Mouse (Mus musculus): Measurements from ENCODE around the gene Actr2. TPM values are rescaled to one million over a fixed set of nuclear protein-coding genes. Genes with fewer than 3 reads are reported as not detected.
A peak's percentile ranks its signal among the peaks of the same experiment; 100 is the strongest.
"Not testable (repeated sequence)": the region's sequence is repeated elsewhere in the genome, so short reads cannot be mapped to it uniquely, and the experiment has no call there.

Gene Actr2
- polyA plus RNA-seq, 1 experiment from 2014 or later: 115 TPM

DNA sequence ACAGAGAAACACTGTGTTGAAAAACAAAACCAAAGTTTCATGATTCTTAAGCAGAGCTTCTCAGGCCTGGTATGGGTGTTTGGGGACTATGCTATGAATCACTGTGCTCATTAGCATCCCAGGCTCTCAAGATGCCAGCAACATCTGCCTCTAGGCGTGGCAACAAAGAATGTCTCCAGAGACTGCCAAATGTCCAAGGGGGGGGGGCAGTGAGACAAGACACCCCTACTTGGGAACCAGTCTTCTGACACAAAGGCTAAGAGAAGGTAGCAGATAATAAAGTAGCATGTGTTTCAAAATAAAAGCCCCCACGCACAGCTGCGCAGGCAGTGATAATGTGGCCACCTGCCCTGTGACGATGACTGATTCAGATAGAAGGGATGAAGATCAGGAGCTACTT lies 69.5 kb downstream of the Actr2 start:
- no peaks in the 10 kb centered on the region for H3K36me3 ChIP-seq

DNA sequence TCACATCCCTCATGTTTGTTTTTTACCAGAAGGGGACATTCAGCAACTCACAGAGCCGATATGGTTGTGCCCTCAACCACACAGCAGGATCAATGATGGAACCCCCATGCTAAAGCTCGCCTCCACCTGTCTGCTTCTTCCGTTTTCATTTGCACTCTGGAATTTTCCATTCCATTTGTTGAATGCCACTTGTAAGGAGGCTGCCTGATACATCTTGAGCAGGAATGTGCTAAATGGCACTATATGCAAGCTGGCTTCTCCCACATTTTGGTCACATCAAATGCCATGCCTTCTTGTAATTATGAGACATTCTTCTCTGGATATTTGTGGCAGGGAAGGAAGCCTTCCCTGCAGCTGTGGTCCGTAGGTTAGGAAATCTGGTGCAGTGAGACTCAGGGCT lies 70.6 kb downstream of the Actr2 start:
- peaks cover 29% of the 10 kb centered on the region for H3K4me1 ChIP-seq
- peak overlapping the region; percentile 48 for H3K27ac ChIP-seq (replicated peaks)
- H3K9ac ChIP-seq: no peak overlapping the region
- no peaks in the 10 kb centered on the region for H3K9me3 ChIP-seq (replicated peaks)
- no peaks in the 10 kb centered on the region for H3K27me3 ChIP-seq
- H3K36me3 ChIP-seq: no peaks in the 10 kb centered on the region
- H3K4me3 ChIP-seq (replicated peaks): no peak overlapping the region
- 31% methylated on average over 4 of the region's 4 CpGs for WGBS
- H3K4me2 ChIP-seq (replicated peaks): no peak overlapping the region
- ATAC-seq (ENCODE audit: insufficient number of reproducible peaks, low FRiP score, low TSS enrichment, low read depth): no peak

More for the DNA sequence above, 69.5 kb downstream of the Actr2 start:
- Histone ChIP-seq H3K4me3 (replicated peaks) (no peak overlapping the region), H3K27me3 (no peaks in the 10 kb centered on the region), H3K9me3 (replicated peaks) (no peaks in the 10 kb centered on the region), H3K27ac (replicated peaks) (no peak overlapping the region; the same call in 1 of the 2 replicates), H3K4me2 (replicated peaks) (no peak overlapping the region), H3K4me1 (peaks cover 29% of the 10 kb centered on the region), H3K9ac (no peak overlapping the region)
- WGBS: 71% methylated on average over 4 of the region's 4 CpGs
- no peak for ATAC-seq (ENCODE audit: insufficient number of reproducible peaks, low FRiP score, low TSS enrichment, low read depth)

DNA sequence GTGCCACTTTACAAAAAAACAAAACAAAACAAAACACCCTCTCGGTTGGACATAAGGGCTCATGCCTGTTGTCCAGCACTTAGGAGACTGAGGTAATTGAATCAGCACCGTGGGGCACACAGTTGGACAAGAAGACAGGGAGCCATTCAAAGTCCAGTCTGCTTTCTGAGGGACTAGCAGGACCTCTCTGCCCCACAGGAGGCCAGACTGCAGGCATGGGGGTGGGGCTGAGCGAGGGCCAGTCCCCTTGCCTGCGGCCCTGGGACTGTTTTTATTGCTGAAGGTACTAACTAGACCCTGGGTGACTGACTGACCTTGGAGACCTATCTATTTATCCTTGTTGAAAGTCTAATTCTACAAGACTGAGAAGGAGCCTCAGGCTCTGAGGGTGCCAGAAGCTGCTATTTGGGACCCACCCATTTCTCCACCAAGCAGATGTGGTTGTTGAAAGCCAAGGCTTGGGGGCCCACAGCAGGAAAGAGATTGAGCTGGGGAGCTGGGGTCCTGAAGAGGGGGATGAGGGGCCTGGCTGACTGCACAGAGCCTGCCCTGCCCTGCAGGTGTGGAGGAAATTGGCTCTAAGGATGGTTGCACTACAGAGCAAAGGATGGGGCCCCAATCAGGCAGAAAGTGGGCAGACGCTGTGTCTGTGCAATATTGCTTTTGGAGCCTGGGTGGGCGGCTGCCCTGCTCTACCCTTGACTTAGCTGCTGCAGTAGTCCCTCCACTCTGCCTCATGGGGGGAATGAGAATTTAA lies 71.4 kb downstream of the Actr2 start:
- 21% methylated on average over 6 of the region's 6 CpGs for WGBS
- Histone ChIP-seq H3K9ac (no peak overlapping the region), H3K36me3 (no peaks in the 10 kb centered on the region), H3K4me2 (replicated peaks) (no peak overlapping the region), H3K27ac (replicated peaks) (peak overlapping the region; percentile 48), H3K9me3 (replicated peaks) (no peaks in the 10 kb centered on the region), H3K27me3 (no peaks in the 10 kb centered on the region), H3K4me3 (replicated peaks) (no peak overlapping the region), H3K4me1 (peaks cover 29% of the 10 kb centered on the region)
- no peak for ATAC-seq (ENCODE audit: insufficient number of reproducible peaks, low FRiP score, low TSS enrichment, low read depth)

DNA sequence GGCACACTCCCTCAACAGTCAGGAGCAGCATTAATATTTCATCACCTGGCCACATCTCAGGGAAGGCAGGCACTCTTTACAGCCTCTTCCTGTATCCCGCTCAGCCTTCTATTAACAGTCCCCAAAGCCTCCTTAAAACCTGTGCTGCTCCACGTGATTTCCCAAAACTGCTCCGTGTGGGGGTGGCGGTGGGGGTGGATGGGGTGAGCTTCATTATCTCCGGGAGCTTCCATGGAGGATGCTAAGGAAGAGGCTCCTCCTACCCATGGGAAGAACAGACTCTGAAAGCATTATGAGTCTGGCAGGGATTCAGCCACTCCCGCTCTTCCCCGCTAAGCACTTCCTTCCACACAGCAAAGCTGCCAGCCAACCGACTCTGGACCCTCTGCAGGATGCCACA lies 74.0 kb downstream of the Actr2 start:
- Histone ChIP-seq H3K36me3 (no peaks in the 10 kb centered on the region), H3K9ac (no peak overlapping the region), H3K27ac (replicated peaks) (no peak overlapping the region), H3K4me1 (peaks cover 33% of the 10 kb centered on the region), H3K9me3 (replicated peaks) (no peaks in the 10 kb centered on the region), H3K4me2 (replicated peaks) (no peak overlapping the region; the same call in 1 of the 2 replicates), H3K4me3 (replicated peaks) (no peak overlapping the region), H3K27me3 (no peaks in the 10 kb centered on the region)
- 0 out of 2 replicates have a peak, but pooled peaks have one; percentile 27 for ATAC-seq (ENCODE audit: insufficient number of reproducible peaks, low FRiP score, low TSS enrichment, low read depth)
- 17% methylated on average over 8 of the region's 8 CpGs for WGBS

DNA sequence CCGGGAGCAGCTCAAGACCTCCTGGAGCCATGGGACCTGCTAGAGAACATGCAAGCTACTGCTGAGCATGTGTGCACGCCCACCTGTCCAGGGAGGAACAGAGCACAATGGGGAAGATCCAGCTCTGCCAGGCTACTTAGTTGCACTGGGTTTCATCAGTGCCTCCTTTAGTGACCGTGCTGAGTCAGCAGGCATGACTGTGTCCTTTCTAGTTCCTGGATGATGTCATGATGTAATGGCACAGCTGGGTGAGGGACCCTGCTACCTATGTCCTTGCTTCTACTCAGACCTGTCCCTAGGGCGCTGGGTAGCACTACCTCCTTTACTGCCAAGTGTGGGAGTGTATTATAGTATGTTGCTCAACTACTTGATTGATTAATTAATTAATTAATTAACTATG lies 75.0 kb downstream of the Actr2 start:
- Histone ChIP-seq H3K9ac (no peak overlapping the region), H3K4me3 (replicated peaks) (no peak overlapping the region), H3K36me3 (no peaks in the 10 kb centered on the region), H3K9me3 (replicated peaks) (no peaks in the 10 kb centered on the region), H3K4me1 (peaks cover 25% of the 10 kb centered on the region), H3K4me2 (replicated peaks) (no peak overlapping the region), H3K27me3 (no peaks in the 10 kb centered on the region), H3K27ac (replicated peaks) (no peak overlapping the region)
- ATAC-seq (ENCODE audit: insufficient number of reproducible peaks, low FRiP score, low TSS enrichment, low read depth): no peak
- 86% methylated on average over 4 of the region's 4 CpGs for WGBS

DNA sequence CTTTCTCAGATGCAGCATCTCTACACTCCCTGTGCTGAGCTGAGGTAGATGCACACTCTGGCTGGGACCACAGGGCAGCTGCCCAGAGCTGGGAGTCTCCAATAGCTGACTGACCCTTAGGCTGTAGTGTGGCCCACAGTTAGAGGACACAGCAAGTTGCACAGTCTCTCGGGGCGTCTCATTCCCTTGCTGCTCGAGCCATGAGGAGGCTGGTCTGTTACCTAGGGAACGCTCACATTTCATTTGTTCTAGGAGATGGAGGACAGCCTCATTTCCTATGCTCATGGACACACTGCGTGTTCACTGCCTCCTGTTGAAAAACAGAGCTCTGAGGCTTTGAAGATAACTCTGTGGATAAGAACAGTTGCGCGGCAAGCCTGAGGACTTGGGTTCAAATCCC lies 76.7 kb downstream of the Actr2 start:
- 82% methylated on average over 7 of the region's 7 CpGs for WGBS
- Histone ChIP-seq H3K36me3 (no peaks in the 10 kb centered on the region), H3K4me2 (replicated peaks) (no peak overlapping the region), H3K9ac (no peak overlapping the region), H3K4me3 (replicated peaks) (no peak overlapping the region), H3K4me1 (peaks cover 11% of the 10 kb centered on the region), H3K27me3 (no peaks in the 10 kb centered on the region), H3K9me3 (replicated peaks) (no peaks in the 10 kb centered on the region; the same call in 1 of the 2 replicates), H3K27ac (replicated peaks) (no peak overlapping the region)
- no peak for ATAC-seq (ENCODE audit: insufficient number of reproducible peaks, low FRiP score, low TSS enrichment, low read depth)

DNA sequence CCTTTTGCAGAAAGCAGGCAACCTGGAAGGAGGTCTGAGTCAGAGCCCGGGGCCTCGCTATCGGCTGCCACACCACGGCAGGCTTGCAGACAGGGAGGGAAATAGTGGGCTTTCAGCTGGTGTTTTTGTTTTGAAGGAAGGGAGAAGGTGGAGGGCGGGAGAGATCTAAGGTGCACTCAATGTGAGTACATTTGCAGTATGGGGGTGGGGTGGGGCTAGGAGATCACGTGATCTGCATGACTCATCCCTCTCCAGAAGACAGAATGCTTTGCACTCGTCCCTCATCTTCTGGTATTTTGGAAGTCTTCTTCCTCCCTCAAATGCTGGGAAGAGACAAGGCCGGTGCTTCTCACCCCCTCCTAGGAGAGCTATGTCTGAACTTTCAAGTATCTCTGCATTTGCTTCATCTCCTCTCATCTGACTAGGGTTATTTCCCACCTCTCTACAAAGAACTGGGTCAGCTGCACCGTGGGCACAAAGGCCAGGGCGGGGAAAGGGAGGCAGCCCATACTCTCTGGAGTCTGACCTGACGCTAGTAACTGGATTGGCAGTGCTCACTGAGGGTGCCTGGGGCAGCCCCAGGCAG lies 77.3 kb downstream of the Actr2 start:
- Histone ChIP-seq H3K27ac (replicated peaks) (no peak overlapping the region), H3K9me3 (replicated peaks) (no peaks in the 10 kb centered on the region; the same call in 1 of the 2 replicates), H3K4me3 (replicated peaks) (no peak overlapping the region), H3K9ac (no peak overlapping the region), H3K36me3 (no peaks in the 10 kb centered on the region), H3K27me3 (no peaks in the 10 kb centered on the region), H3K4me2 (replicated peaks) (no peak overlapping the region), H3K4me1 (peaks cover 11% of the 10 kb centered on the region; the same call in 1 of the 2 replicates)
- ATAC-seq (ENCODE audit: insufficient number of reproducible peaks, low FRiP score, low TSS enrichment, low read depth): no peak
- WGBS: 51% methylated on average over 11 of the region's 11 CpGs

DNA sequence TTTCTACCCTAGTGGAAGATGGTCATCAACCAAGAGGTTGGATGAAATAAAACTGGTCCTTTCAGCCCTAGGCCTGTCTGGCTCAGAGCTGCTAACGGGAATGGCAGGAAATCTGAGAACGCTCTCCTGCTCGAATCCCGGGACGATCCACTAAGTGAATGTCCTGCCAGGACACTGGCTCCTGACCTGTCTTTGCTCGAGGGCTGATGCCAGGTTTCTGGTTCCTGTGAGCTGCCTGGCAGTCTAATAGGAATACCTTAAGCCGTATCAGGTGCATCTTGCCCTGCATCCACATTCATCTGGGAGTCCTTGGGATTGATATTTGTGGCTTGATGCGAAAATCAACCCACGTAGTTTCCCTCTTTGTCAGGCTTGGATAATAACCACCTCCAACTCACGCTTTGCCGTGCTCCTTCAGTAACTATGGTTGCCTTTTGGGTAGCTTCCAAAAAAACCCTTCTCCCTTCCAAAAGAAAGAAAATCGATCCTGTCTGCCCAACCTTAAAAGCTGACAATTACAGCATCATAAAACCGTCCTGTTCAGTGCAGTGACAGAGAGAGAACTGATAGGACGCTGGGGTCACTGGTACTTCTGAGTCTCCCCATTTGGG lies 78.3 kb downstream of the Actr2 start:
- Histone ChIP-seq H3K27me3 (no peaks in the 10 kb centered on the region), H3K4me1 (peaks cover 11% of the 10 kb centered on the region; the same call in 1 of the 2 replicates), H3K27ac (replicated peaks) (no peak overlapping the region), H3K9me3 (replicated peaks) (no peaks in the 10 kb centered on the region; the same call in 1 of the 2 replicates), H3K36me3 (no peaks in the 10 kb centered on the region), H3K4me2 (replicated peaks) (no peak overlapping the region), H3K9ac (no peak overlapping the region), H3K4me3 (replicated peaks) (no peak overlapping the region)
- 49% methylated on average over 14 of the region's 14 CpGs for WGBS
- ATAC-seq (ENCODE audit: insufficient number of reproducible peaks, low FRiP score, low TSS enrichment, low read depth): no peak

DNA sequence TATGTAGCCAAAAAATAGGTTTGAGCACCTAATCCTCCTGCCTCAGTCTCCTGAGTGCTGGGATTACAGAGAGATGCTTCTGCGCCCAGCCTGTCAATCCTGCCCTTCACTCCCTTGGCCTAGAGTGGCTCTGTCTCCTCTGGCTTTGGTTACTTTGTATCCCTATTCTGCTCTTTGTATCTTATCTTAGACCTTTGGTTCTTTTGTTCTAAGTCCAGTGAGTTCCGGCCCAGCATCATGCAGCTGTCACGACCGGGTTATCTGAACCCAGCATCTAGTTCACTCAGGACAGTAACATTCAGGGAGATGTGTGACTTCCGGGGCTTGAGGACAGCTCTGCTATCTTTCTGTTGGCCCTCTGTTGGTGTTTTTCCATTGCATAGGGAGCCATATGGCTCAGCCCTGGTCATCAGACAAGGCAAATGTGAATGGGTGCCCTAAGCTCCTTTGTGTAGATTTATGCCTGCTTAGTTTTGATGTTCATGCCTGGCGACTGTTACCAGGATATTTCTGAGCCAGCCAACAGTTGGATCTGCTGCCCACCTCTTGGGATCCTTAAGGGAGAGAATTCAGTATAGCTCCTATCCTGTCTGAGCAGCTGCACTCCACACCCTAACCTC lies 79.1 kb downstream of the Actr2 start:
- Histone ChIP-seq H3K4me3 (replicated peaks) (no peak overlapping the region), H3K27ac (replicated peaks) (no peak overlapping the region), H3K9me3 (replicated peaks) (no peaks in the 10 kb centered on the region; the same call in 1 of the 2 replicates), H3K4me1 (peaks cover 6% of the 10 kb centered on the region; the same call in 1 of the 2 replicates), H3K27me3 (no peaks in the 10 kb centered on the region), H3K36me3 (no peaks in the 10 kb centered on the region), H3K9ac (no peak overlapping the region), H3K4me2 (replicated peaks) (no peak overlapping the region)
- no peak for ATAC-seq (ENCODE audit: insufficient number of reproducible peaks, low FRiP score, low TSS enrichment, low read depth)
- 76% methylated on average over 6 of the region's 6 CpGs for WGBS

DNA sequence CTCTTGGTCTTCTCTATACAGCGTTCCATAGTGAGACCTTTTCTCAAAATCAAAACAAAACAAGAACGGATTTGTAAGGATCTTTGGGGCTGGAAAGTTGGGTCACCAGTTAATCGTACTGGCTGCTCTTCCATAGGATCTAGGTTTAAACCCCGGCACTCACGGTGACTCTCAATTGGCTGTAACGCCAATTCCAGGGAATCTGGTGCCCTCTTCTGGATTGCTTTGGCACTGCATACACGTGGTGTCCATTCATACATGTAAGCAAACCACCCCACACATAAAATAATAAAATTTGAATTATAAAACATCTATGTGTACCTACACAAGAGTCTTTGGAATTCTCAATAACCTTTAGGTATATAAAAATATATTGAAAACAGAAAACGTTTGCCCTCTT lies 81.2 kb downstream of the Actr2 start:
- Histone ChIP-seq H3K4me2 (replicated peaks) (no peak overlapping the region), H3K4me3 (replicated peaks) (no peak overlapping the region), H3K9ac (no peak overlapping the region), H3K9me3 (replicated peaks) (no peaks in the 10 kb centered on the region; the same call in 1 of the 2 replicates), H3K27ac (replicated peaks) (no peak overlapping the region), H3K36me3 (peaks cover 1% of the 10 kb centered on the region; the same call in 1 of the 2 replicates), H3K4me1 (peaks cover 4% of the 10 kb centered on the region; the same call in 1 of the 2 replicates), H3K27me3 (no peaks in the 10 kb centered on the region)
- 43% methylated on average over 8 of the region's 8 CpGs for WGBS
- no peak for ATAC-seq (ENCODE audit: insufficient number of reproducible peaks, low FRiP score, low TSS enrichment, low read depth)

DNA sequence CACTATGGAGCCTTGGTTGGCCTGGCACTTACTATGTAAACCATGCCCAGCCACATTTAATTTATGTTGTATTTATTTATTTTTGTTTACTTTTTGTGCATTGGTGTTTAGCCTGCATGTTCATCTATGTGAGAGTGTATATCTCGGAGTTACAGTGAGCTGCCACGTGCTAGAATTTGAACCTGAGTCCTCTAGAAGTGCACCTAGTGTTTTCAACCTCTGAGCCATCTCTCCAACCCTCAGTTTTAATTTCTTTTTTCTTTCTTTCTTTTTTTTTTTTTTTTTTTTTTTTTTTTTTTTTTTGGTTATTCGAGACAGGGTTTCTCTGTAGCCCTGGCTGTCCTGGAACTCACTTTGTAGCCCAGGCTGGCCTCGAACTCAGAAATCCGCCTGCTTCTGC lies 81.7 kb downstream of the Actr2 start:
- H3K9ac ChIP-seq; ATAC-seq (ENCODE audit: insufficient number of reproducible peaks, low FRiP score, low TSS enrichment, low read depth); H3K9me3 ChIP-seq (replicated peaks); H3K27me3 ChIP-seq; H3K4me3 ChIP-seq (replicated peaks); H3K36me3 ChIP-seq; H3K4me1 ChIP-seq; H3K27ac ChIP-seq (replicated peaks); H3K4me2 ChIP-seq (replicated peaks): not testable (repeated sequence)
- WGBS: 89% methylated on average over 5 of the region's 5 CpGs
